Mouse (Mus musculus) bone marrow, adult 2 months (tissue): ENCODE measurements around the gene Dvl3.

Experiments
- CTCF ChIP-seq: fragments of 200-500 bp; IDR thresholded peaks from 2 replicates; pipeline ENCODE4 v1.5.1; 2011; ENCODE audit warnings: low read length, control low read depth; ENCODE audit not compliant: control insufficient read depth, insufficient read depth
- POLR2A ChIP-seq: fragments of 200-500 bp; IDR thresholded peaks from 2 replicates; pipeline ENCODE4 v1.6.1; 2011; ENCODE audit warnings: low read depth, mild to moderate bottlenecking, control low read depth, low read length, borderline replicate concordance; ENCODE audit not compliant: control insufficient read depth

GRCm38 (mm10) chr16:20516726-20517201 lies at the start of gene Dvl3:
- TF ChIP-seq POLR2A, result peak; percentile 36; the same call in 1 of the 2 replicates
- peak; percentile 25; the same call in 1 of the 2 replicates for TF ChIP-seq CTCF
